Mouse (Mus musculus) monocyte, adult 5-6 weeks (primary cell): Measurements from ENCODE around the gene Rps23. TPM values are rescaled to one million over a fixed set of nuclear protein-coding genes. Genes with fewer than 3 reads are reported as not detected.

Experiments used
- total RNA-seq: library from RNA; stranded (forward); fragments of 200-1000, 200-491, 200-594 nt; gene quantifications from 3 replicates; pipeline ENCODE4 v1.2.3, GENCODE M21; 2017

Rps23 gene
- total RNA-seq, 1 experiment from 2014 or later, result 4,129 TPM

Other genes starting within 250 kb of the Rps23 start
- not detected in 3 replicates for gene Atp6ap1l, start 17.6 kb upstream of the Rps23 start, total RNA-seq